Mouse (Mus musculus) neural tube, embryonic 12.5 days (tissue): Measurements from ENCODE around the gene 1700069L16Rik. TPM values are rescaled to one million over a fixed set of nuclear protein-coding genes. Genes with fewer than 3 reads are reported as not detected.

Experiments
- ATAC-seq: fragments of 200-750 bp; cut with Nextera tagmentation; 2 replicates; pipeline ENCODE4 v1.8.0; 2017; ENCODE audit warnings: low read depth, mild to moderate bottlenecking, moderate TSS enrichment, moderate library complexity; ENCODE audit not compliant: low FRiP score
- H3K27ac ChIP-seq: fragments of 300-500 bp; sonication (generic); 2 replicates; pipeline ENCODE4 v1.5.1; 2016
- H3K27me3 ChIP-seq: fragments of 300-500 bp; sonication (generic); replicated peaks from 2 replicates; pipeline ENCODE4 v1.6.1; 2016; ENCODE audit warnings: mild to moderate bottlenecking
- H3K36me3 ChIP-seq: fragments of 300-500 bp; sonication (generic); 2 replicates; pipeline ENCODE4 v1.6.1; 2016; ENCODE audit warnings: mild to moderate bottlenecking
- H3K4me1 ChIP-seq: fragments of 300-500 bp; sonication (generic); 2 replicates; pipeline ENCODE4 v1.6.1; 2016
- H3K4me2 ChIP-seq: fragments of 300-500 bp; sonication (generic); replicated peaks from 2 replicates; pipeline ENCODE4 v1.6.1; 2016; ENCODE audit warnings: mild to moderate bottlenecking
- H3K4me3 ChIP-seq: fragments of 300-500 bp; sonication (generic); 2 replicates; pipeline ENCODE4 v1.5.1; 2016
- H3K9ac ChIP-seq: fragments of 300-500 bp; sonication (generic); 2 replicates; pipeline ENCODE4 v1.6.1; 2016; ENCODE audit warnings: mild to moderate bottlenecking
- H3K9me3 ChIP-seq: fragments of 300-500 bp; sonication (generic); 2 replicates; pipeline ENCODE4 v1.6.1; 2016; ENCODE audit warnings: mild to moderate bottlenecking
- WGBS: fragments of 180-500 bp; shearing (Covaris S2); methylation state at CpG from one replicate; pipeline ENCODE4 v1.1.7; 2016; 5-methylcytosine and 5-hydroxymethylcytosine counted together
- polyA plus RNA-seq: library from polyadenylated mRNA; unstranded; fragments of >200 nt; fragmentation: Nextera tagmentation; extraction: Ambion mirVana; gene quantifications from 2 replicates; pipeline ENCODE4 v1.2.1, GENCODE M21; 2016

1700069L16Rik gene
- polyA plus RNA-seq, result not detected in 2 replicates

DNA sequence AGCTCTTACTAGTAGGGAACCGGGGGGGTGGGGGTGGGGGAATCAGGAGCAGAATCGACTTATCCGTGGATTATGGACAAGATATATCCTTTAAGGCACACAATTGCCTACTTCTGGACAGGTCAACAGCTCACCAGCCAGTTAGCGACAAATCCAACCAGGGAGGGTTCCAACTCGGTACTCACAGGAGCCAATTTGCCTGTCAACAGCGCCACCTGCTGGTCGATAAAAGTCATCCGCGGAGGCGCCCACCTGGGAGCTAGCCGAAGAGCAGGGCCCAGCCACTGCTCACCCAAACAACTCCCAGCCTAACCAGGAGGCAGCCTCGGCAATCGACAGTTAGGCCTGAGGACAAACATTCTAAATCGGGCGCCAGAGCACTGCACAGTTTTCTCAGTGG lies at the start of gene 1700069L16Rik:
1700069L16Rik (minus strand) TSS at position 327 of the 400 bp plus-strand sequence.
- Histone ChIP-seq H3K36me3 (no peaks in the 10 kb centered on the region), H3K4me2 (no peak within 1 kb of the TSS), H3K27ac (no peak within 1 kb of the TSS), H3K27me3 (no peaks in the 10 kb centered on the region), H3K9me3 (no peaks in the 10 kb centered on the region), H3K9ac (no peak within 1 kb of the TSS), H3K4me3 (no peak within 1 kb of the TSS), H3K4me1 (peaks cover 5% of the 10 kb centered on the region; the same call in 1 of the 2 replicates)
- ATAC-seq, result peak; percentile 53
- 4% methylated on average over 15 of the region's 15 CpGs for WGBS

DNA sequence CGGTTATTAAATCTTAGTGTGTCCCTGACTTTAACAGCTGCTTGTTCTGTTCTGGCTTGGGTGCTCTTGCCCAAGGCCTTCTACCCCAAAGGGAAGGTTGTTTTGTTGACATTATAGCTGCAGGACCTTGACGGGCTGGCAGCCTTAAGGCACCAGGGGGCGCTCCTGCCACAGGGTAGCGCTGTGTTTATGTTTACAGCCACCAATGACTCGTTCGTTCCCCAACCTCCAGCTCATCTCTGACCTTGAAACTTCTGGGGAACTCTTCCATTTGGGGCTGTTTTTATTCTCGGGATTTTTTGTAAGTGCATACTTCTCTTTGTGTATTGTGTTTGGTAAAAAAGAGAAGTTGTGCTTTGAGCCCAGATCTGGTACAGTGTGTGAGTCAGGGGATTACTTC lies 49.1 kb upstream of the 1700069L16Rik start:
- Histone ChIP-seq H3K9ac (0 out of 2 replicates have a peak overlapping the region, but pooled peaks have one; percentile 73), H3K27ac (no peak overlapping the region), H3K4me2 (peak overlapping the region; percentile 97), H3K9me3 (no peaks in the 10 kb centered on the region), H3K4me3 (peak overlapping the region; percentile 100), H3K36me3 (peaks cover 34% of the 10 kb centered on the region), H3K27me3 (no peaks in the 10 kb centered on the region), H3K4me1 (peaks cover 21% of the 10 kb centered on the region)
- ATAC-seq, result no peak
- WGBS, result 2% methylated on average over 7 of the region's 7 CpGs

GRCm38 (mm10) chr5:113772905-113773519 lies 48.4 kb upstream of the 1700069L16Rik start:
- H3K4me1 ChIP-seq, result peaks cover 21% of the 10 kb centered on the region
- H3K27me3 ChIP-seq, result no peaks in the 10 kb centered on the region
- H3K4me2 ChIP-seq, result peak overlapping the region; percentile 97
- H3K27ac ChIP-seq, result no peak overlapping the region
- peak overlapping the region; percentile 73 for H3K9ac ChIP-seq
- 2% methylated on average over 35 of the region's 38 CpGs for WGBS
- H3K9me3 ChIP-seq, result no peaks in the 10 kb centered on the region
- H3K4me3 ChIP-seq, result peak overlapping the region; percentile 100
- H3K36me3 ChIP-seq, result peaks cover 37% of the 10 kb centered on the region
- peak; percentile 51 for ATAC-seq

- H3K4me3 ChIP-seq, result peak within 1 kb of the TSS; percentile 100
- peaks cover 21% of the 10 kb centered on the region for H3K4me1 ChIP-seq
- no peaks in the 10 kb centered on the region for H3K27me3 ChIP-seq
- ATAC-seq, result peak; percentile 87
- peak within 1 kb of the TSS; percentile 96 for H3K27ac ChIP-seq
- peaks cover 40% of the 10 kb centered on the region for H3K36me3 ChIP-seq
- under 1% methylated on average over 49 of the region's 49 CpGs for WGBS
- no peaks in the 10 kb centered on the region for H3K9me3 ChIP-seq
- H3K4me2 ChIP-seq, result peak within 1 kb of the TSS; percentile 97
- H3K9ac ChIP-seq, result peak within 1 kb of the TSS; percentile 95
Measured at GRCm38 (mm10) chr5:113772450-113772895, 47.9 kb upstream of the 1700069L16Rik start, which contains the start of the genes Sart3 and Iscu. Sart3 (minus strand) TSS chr5:113772510. Iscu (plus strand) TSS chr5:113772748.

- under 1% methylated on average over 97 of the region's 97 CpGs for WGBS
- Histone ChIP-seq H3K36me3 (peaks cover 38% of the 10 kb centered on the region), H3K27ac (peak overlapping the region; percentile 96)
Measured at GRCm38 (mm10) chr5:113771213-113772162, 46.9 kb upstream of the 1700069L16Rik start.

GRCm38 (mm10) chr5:113768806-113769205 lies 44.2 kb upstream of the 1700069L16Rik start:
- no peak overlapping the region for H3K27ac ChIP-seq
- ATAC-seq, result no peak
- no peak overlapping the region for H3K4me3 ChIP-seq
- WGBS, result 90% methylated on average over 8 of the region's 8 CpGs
- H3K9ac ChIP-seq, result no peak overlapping the region
- H3K9me3 ChIP-seq, result no peaks in the 10 kb centered on the region
- H3K4me2 ChIP-seq, result no peak overlapping the region
- H3K36me3 ChIP-seq, result peaks cover 27% of the 10 kb centered on the region
- H3K4me1 ChIP-seq, result peaks cover 21% of the 10 kb centered on the region
- no peaks in the 10 kb centered on the region for H3K27me3 ChIP-seq

More at GRCm38 (mm10) chr5:113771213-113772162, 46.9 kb upstream of the 1700069L16Rik start:
- H3K27me3 ChIP-seq, result no peaks in the 10 kb centered on the region
- peak overlapping the region; percentile 100 for H3K4me3 ChIP-seq
- peak overlapping the region; percentile 97 for H3K4me2 ChIP-seq
- H3K9ac ChIP-seq, result peak overlapping the region; percentile 95
- peak; percentile 72 for ATAC-seq
- peaks cover 21% of the 10 kb centered on the region for H3K4me1 ChIP-seq
- H3K9me3 ChIP-seq, result no peaks in the 10 kb centered on the region

DNA sequence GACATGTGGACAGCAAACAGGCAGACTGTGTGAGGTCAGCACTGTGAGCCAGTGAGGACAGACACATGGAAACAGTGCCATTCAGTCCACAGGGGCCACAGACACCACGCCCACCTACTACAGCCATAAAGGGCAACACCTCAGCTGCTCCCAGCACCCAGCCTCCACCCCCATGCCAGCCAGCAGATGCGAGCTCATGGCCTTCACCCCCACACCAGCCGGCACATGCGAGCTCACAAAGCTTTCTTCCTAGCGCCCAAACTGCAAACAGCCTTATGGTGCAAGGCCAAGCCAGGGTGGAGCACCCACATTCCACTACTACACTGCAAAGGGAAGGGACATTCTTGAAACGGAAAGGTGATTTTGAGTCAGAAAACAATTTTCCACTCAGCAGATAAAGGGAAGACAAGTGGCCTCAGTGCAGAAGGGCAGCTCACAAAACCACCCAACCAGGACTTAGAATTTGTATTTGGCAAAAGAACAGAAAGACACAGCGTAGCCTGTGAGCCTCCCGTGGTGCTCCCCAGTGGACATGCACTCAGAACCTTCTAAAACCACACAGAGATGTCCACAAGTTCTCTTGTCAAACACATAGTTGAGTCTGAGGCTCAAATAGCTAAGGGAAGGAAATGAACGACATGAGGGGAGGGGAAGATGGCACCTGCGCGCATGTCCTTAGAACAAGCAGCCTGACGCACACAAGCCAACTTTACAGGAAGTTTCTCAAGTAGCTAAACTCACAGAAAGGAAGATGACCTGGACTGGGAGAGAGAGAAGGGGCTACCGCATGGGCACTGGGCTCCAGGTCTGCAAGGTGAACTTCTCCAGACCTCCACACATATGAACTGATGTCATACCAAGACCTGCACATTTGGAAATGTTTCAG lies 41.3 kb upstream of the 1700069L16Rik start:
- H3K4me2 ChIP-seq, result no peak overlapping the region
- WGBS, result 89% methylated on average over 13 of the region's 13 CpGs
- no peaks in the 10 kb centered on the region for H3K27me3 ChIP-seq
- no peak for ATAC-seq
- no peaks in the 10 kb centered on the region for H3K9me3 ChIP-seq
- H3K36me3 ChIP-seq, result peaks cover 54% of the 10 kb centered on the region
- peaks cover 13% of the 10 kb centered on the region for H3K4me1 ChIP-seq
- H3K27ac ChIP-seq, result no peak overlapping the region
- H3K4me3 ChIP-seq, result no peak overlapping the region
- no peak overlapping the region for H3K9ac ChIP-seq

DNA sequence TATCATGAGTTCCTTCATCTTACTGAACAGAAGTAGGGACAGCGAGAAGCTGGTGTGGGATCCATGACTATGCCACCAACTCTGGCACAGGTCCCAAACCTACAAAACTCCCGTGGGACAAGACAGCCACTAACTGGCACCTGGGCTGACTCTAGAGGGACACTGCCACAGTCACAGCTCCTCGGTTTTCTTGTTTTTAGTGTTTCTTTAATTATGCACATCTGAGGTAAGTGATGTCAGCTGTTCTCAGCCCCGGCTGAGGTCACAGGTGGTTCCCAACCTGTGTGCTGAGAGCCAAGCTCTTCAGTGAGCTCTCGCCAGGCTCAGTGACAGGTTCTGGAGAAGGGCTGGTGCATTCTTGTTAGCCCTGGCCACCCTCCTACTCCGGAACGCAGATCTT lies 39.9 kb upstream of the 1700069L16Rik start:
- 92% methylated on average over 7 of the region's 7 CpGs for WGBS

DNA sequence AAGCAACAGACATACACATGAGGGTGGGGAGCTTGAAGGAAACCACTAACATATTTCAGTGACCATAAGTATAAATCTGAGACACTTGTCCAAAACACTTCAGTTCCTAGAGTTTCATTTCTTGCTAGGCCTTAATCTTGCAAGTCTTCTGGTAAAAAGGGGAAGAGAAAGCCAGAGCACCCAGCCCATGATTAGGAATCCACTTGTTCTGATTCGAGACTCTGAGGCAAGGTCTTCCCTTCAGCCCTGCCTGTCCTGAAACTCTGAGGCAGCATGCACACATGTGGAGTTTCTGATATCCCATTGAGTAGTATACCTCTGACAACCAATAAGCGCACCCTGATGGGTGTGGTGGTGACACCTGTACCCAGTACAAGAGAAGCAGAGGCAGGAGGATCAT lies 37.0 kb upstream of the 1700069L16Rik start:
- H3K4me1 ChIP-seq, result no peaks in the 10 kb centered on the region
- ATAC-seq, result no peak
- no peak overlapping the region for H3K27ac ChIP-seq
- peaks cover 79% of the 10 kb centered on the region for H3K36me3 ChIP-seq
- no peaks in the 10 kb centered on the region for H3K9me3 ChIP-seq
- H3K4me3 ChIP-seq, result no peak overlapping the region
- no peak overlapping the region for H3K4me2 ChIP-seq
- H3K9ac ChIP-seq, result no peak overlapping the region
- WGBS, result 97% methylated on average over 2 of the region's 2 CpGs
- H3K27me3 ChIP-seq, result no peaks in the 10 kb centered on the region

More for the DNA sequence above, 39.9 kb upstream of the 1700069L16Rik start:
- H3K36me3 ChIP-seq, result peaks cover 67% of the 10 kb centered on the region
- H3K4me3 ChIP-seq, result no peak overlapping the region
- H3K4me2 ChIP-seq, result no peak overlapping the region
- H3K4me1 ChIP-seq, result peaks cover under 1% of the 10 kb centered on the region; the same call in 1 of the 2 replicates
- H3K9ac ChIP-seq, result no peak overlapping the region
- no peaks in the 10 kb centered on the region for H3K27me3 ChIP-seq
- H3K9me3 ChIP-seq, result no peaks in the 10 kb centered on the region
- no peak overlapping the region for H3K27ac ChIP-seq
- ATAC-seq, result no peak

GRCm38 (mm10) chr5:113755347-113756030 lies 30.9 kb upstream of the 1700069L16Rik start:
- no peaks in the 10 kb centered on the region for H3K4me1 ChIP-seq
- no peak for ATAC-seq
- 94% methylated on average over 15 of the region's 15 CpGs for WGBS

More at GRCm38 (mm10) chr5:113755347-113756030, 30.9 kb upstream of the 1700069L16Rik start:
- H3K27ac ChIP-seq, result no peak overlapping the region
- no peak overlapping the region for H3K4me2 ChIP-seq
- no peak overlapping the region for H3K9ac ChIP-seq
- H3K27me3 ChIP-seq, result no peaks in the 10 kb centered on the region
- H3K4me3 ChIP-seq, result no peak overlapping the region
- peaks cover 98% of the 10 kb centered on the region for H3K36me3 ChIP-seq
- no peaks in the 10 kb centered on the region for H3K9me3 ChIP-seq
